Mouse (Mus musculus) 3134 (cell line): ENCODE data around the gene Rftn1.
"Not testable (repeated sequence)": the region's sequence is repeated elsewhere in the genome, so short reads cannot be mapped to it uniquely, and the experiment has no call there.

Source experiments
- DNase-seq: peaks from one replicate; pipeline ENCODE4 v3.0.0-alpha.2; 2011; ENCODE audit warnings: low spot score; ENCODE audit not compliant: insufficient read length; ENCODE audit errors: extremely low read depth

Rftn1 gene

DNA sequence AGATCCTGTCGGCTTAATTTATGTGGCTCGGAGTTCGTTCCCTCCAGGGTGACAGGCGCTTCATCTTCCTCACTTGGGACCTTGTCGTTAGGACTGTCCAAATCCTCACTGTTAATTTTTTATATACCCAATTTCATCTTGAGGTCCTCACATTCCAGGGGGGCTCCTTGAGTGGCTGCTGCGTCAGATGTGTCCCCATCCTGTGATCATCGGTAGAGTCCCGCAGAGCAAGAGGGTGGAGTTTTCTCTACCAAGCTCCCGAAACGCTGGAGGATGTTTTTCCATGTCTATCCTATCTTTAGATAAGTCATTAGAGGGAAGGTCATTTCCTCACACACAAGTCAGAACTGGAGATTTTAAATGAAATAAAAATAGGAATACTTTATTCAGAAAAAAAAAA lies 55.0 kb downstream of the Rftn1 start:
- no peak for DNase-seq

DNA sequence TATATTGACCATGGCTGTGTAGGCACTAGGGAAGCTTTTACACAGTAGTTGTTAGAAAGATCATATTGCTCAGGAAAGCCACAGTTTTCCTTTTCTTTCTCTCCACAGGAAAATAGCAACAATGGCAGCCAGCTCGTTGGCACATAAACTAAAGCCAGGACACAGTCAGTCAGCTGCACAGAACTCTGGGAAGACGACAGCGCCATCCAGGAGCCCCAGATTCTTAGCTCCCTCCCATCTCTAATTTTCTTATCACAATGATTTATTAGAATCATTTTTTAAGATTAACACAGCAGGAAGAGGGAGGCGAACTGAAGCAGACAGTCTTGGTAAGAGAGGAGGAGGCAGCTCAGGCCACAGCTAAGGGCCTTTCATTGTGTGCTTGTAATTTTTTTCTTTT lies 58.8 kb downstream of the Rftn1 start:
- no peak for DNase-seq

DNA sequence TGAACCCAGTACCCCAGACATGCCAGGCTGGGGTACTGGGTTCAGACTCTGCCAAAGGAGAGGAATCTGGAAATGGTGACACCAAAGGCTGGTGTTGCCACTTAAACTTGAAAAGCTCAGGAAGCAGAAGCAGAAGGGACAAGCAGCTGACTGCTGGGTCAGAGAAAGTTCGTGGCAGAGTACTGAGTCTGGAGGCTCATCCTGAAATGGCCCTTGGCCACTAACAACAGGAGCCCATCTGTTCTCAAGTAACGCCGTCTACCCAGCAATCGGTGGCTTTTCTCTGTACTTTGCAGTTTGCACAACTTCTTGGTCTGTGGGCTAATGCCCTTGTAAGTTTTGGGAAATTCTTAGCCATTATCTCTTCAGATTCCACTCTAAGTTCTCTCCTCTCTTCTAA lies 60.1 kb downstream of the Rftn1 start:
- no peak for DNase-seq

DNA sequence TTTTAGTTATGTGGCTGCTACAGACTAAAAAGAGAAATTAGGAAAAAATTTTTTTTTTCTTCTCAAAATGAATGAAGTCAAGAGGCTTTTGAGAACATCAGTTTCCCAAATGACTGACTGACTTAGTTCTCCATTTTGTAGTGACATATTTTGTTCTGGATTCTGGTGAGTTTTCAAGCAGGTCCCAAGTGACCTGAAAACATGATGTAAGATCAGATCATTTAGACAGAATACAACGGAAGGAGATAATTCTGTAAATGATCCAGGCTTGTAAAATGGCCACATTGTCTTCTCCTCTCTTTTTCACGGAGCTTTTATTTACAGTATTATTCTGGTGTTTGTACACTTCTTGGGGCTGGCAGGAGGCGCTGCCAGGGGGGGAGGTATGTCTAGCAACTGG lies 62.1 kb downstream of the Rftn1 start:
- no peak for DNase-seq

DNA sequence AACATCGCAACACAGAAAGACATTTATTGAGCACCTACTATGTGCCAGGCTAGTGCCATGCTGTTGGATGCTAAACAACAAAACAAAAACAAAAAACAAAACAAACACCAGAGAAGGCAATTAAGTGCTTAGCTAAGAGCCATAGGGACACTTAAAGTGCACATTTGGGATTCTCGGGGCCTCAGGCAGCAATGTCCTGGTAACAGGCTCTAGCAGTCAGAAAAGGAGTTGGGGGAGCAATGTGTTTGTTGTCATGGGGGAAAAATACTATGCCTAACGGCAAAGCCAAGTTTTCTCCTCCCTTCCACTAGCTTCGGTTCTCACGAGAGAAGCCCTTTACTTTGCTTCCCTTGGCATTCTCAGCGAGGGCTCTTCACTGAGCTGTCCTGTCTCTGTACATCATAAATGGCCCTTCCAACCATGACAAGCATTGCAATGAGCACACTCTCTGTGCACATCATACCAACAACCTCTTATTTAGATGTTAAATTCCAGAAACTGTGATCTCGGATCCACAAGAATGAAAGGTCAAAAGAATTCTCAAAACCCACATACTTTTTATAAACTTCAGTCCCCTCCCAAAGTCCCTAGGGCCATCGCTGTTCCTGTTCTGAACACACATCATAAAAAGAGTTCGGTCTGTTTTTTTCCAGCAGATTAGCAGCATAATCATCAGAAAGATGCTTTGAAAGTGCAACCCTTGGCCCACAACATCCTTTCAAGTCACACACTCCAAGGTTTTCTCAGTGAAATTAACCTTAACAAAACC lies 63.2 kb downstream of the Rftn1 start:
- no peak for DNase-seq

DNA sequence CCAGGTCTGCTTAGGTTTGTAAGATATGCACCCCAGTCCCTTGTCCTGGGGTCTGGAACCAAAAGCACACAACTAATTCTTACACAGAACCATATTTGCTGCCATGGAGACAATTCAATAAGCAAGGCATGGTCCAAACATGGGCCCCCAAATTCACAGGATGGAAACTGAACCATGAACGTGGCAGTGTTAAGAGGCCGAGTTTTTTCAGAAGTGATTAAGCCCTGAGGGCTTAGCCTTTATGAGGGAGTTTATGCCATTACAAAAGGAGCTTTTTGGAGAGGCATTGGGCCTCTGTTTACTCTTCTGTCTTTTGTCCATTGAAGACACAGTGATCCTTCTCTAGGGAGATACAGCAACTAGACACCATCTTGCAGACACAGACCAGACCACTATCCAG lies 63.9 kb downstream of the Rftn1 start:
- DNase-seq: no peak

DNA sequence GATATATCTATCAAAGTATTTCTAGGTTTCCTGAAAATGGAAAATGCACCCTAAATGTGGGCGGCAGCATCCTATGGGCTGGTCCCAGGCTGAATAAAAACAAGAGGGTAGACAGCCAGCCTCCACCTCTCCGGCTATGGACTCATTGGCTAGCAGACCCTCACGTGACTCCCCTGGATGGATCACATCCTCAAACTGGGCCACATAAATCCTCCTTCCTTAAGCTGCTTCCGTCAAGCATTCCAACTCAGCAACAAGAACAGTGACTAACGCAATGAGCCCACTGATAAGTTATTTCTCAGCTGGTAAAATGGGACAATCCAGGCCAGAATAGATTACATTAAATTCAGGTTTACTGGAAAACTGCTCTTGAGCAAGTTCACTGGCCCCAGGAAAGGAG lies 64.6 kb downstream of the Rftn1 start:
- DNase-seq: no peak

DNA sequence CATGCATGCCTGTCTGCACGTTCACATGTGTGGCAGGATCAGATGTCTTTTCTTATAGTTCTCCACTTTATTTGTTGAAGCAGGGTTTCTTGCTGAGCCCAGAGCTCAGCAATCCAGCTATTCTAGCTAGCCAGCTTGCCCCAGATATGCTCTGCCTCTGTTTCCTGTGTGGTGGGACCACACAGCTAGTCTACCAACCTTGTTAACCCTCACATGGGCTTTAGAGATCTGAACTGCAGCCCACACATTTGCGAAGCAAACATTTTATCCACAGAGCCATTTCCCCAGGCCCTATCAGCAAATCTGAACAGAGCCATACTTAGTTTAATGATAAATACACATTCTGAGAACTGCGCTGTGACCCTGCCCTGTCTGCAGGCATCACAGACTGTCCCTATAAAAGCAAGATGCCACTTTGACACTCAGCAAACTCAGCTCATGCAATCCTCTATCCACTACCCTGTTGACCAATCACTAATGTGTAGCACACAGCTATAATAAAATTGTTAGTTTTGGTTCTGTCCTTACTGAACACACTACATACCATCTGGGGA lies 65.2 kb downstream of the Rftn1 start:
- DNase-seq: no peak

DNA sequence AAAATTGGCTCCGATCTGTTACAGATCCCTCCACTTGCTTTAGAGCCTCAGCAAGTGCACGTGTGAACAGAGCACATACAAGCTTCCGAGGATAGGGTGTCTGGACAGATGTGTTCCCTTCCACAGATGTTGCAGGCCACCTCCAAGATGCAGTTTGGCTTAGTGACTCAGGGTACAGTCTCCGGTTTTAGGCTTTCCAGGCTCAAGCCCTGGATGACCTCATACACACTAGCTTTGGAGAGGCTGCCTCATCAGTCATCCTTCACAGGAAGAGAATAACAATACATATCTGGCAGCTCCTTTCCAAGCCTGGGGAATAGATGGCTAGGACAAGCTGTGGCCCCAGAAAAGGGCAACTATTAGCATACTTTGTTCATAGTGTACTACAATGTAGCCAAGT lies 65.8 kb downstream of the Rftn1 start:
- no peak for DNase-seq

DNA sequence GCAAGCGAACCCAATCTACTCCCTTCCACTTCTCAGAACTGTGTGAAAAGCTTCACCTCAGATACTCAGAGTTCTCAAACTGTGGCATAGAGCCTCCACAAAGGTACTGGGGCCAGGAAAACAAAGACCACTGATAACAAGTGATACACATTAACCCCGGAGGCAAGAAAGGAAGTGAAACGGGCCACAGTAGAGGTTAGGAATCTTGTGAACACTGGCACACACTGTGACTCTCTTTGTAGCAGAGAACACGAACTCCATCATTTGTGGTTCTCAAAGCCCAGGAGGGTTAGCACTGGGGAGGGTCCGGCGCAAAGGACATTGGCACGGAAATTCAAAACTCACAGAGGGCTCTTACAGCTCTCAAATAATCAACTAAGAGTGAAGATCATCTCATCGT lies 67.9 kb downstream of the Rftn1 start:
- no peak for DNase-seq

DNA sequence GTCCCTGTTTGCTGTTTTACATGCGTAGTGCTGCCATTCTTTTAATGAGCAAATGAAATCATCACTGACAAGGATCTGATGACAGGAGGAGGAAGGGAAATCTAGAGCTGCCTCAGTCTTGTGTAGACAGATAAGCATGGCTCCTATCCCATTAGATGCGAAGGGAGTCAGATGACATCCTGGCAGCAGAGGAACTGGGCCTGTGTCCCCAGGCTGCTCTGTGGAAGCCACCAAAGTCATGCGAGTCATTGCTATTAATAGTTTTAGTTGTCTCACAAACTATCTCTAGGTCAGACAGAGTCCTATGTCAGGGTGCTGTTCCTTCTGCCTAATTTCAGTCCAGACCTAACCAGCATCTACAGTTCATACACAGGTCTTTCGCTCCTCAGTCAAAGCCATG lies 70.4 kb downstream of the Rftn1 start:
- DNase-seq: no peak

DNA sequence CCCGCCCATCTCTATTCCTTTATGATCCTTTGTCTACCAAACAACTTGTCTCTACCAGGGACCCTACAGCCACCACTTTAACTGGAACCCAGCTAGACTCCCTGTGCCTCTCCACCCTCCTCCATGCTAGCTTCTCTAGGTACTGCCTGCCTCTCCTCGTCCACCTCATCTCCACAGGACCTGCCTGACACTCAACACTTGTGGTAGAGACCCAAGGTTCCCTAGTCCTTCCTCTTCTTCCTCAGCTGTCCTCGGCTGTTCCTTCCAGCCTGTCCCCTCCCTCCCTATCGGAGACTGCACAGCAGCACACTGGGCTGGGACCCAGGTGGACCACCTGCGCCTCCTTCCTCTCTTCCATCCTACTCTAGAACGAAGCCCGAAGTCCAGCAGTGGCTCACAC lies 73.0 kb downstream of the Rftn1 start:
- no peak for DNase-seq

DNA sequence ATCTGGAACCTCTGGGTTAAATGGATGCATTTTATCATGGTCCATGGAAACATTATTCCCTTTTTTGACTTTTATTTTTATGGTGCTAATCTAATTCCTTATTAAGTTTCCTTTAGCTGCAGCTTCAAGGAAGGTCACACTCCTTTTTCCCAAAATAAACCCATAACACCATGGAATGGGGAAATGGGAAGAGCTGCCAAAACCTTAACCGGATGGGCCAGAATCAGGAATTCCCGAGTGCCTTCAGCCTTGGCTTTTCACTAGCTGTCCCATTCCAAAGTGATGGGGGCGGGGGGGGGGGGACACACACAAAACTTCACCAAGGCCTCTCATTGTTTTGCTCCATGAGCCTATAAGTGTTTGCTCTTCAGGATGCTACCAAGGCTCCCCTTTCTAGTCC lies 73.5 kb downstream of the Rftn1 start:
- DNase-seq: no peak

DNA sequence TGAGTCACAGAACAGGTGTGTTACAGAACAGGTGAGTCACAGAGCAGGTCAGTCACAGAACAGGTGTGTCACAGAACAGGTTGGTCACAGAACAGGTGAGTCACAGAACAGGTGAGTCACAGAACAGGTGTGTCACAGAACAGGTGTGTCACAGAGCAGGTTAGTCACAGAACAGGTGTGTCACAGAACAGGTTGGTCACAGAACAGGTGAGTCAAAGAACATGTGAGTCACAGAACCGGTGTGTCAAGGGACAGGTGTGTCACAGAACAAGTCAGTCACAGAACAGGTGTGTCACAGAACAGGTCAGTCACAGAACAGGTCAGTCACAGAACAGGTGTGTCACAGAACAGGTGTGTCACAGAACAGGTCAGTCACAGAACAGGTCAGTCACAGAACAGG lies 74.1 kb downstream of the Rftn1 start:
- DNase-seq: not testable (repeated sequence)

DNA sequence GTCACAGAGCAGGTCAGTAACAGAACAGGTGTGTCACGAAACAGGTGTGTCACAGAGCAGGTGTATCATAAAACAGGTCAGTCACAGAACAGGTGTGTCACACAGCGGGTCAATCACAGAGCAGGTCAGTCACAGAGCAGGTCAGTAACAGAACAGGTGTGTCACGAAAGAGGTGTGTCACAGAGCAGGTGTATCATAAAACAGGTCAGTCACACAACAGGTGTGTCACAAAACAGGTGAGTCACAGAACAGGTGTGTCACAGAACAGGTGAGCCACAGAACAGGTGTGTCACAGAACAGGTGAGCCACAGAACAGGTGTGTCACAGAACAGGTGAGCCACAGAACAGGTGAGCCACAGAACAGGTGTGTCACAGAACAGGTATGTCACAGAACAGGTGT lies 74.8 kb downstream of the Rftn1 start:
- DNase-seq: not testable (repeated sequence)

DNA sequence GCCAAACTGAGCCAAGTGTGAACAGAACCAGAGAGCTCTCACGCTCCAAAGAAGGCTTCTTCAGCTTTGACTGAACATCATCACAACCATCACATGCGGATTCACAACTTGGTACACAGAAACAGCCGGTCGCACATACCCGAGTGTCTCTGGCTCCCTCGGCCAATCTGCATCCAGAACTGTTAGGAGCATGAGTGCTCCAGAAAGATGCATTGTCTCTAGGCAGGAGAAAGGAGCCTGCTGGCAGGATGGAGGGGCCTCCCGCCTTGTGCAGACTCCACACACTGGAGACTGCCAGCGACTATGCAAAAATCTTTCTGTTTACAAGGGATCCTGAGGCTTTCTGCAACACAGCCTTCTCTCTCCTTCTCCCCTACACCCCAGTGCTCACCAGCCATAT lies 75.8 kb downstream of the Rftn1 start:
- DNase-seq: no peak

DNA sequence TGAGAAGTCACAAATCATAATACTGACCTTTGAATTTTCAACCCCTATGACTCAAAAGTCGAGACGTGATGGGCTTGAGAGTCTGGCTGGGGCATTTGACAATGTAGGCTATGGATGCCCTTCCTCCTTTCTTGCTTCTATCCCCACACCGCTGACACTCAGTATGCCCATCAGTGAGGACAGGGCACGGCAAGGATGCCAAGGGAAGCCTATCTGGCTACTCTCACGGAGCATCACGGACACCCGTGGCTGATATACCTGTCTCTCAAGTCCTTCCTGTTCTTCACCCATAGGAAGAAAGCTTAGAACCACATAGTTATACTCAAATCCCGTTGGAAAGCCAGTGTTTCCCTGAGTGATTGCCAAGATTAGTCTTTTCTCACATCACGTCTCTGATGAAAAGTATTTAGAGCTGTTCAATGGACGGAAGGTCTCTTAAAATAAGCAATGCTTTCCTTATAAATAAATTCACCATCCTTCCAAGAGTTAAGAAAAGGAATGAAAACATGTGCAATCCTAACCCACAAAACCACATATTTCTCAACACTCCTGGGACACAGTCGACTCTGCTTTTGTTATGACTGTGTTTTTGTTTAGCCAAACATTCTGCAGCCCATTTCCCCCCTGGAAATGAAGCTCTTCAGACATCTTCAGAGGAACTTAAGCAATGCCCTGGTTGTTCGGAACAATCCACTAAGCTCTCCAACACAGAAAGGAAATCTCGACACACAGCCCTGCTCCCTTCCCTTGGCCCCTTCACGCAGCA lies 79.6 kb downstream of the Rftn1 start:
- peak; percentile 30 for DNase-seq

DNA sequence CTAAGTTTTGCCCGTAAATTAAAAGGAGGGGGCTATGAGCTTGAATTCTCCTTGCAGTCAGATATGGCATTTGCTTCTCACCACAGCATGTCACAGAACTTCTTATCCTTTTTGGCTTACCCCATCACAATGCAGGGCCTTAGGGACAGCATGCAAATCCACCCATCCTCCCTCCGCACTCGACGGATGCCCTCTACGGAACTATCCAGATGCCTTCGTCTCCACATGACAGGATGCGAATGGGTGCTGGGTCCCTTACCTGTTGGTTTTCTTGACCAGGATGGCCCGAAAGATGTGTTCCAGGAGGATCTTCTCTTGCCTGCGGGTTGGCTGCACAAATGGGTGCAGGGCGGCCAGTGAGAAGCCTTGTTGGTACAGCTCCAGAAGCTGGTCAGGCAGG lies 83.7 kb downstream of the Rftn1 start:
- no peak for DNase-seq

DNA sequence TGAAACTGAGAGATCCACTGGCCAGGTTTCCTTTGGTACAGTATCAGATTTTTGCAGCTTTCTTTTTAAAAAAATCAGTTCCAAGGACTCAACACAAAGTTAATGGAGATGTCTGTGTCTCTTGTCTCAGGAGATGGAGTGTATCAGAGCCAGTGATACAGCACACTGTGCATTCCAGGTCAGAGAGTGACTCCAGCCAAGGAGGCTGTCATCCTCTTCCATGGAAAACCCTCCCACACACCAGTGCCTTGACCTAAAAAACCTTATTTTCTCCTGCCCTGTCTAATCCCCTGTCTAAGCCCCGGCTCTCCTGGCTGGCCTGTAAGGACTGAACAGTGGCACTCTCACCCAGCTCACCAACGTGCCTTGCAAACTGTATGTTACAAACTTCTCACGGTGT lies 86.3 kb downstream of the Rftn1 start:
- no peak for DNase-seq

DNA sequence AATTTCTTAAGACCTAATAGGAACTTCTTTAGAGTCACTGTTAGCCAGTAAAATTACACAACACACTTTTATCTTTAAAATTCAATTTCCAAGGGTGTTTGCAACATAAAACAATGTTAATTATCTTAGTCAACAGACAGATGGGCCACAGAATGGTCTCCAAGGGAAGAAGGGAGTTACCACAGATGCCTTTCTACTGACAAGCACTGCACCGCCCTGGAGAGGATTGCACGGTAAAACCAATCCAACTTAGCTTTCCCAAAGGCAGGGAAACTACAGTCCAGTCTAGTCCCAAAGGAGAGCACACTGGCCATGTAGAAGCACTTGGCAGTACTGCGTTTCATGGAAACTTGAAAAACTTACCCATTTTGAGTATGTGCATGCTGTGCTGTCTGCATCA lies 89.1 kb downstream of the Rftn1 start:
- no peak for DNase-seq

DNA sequence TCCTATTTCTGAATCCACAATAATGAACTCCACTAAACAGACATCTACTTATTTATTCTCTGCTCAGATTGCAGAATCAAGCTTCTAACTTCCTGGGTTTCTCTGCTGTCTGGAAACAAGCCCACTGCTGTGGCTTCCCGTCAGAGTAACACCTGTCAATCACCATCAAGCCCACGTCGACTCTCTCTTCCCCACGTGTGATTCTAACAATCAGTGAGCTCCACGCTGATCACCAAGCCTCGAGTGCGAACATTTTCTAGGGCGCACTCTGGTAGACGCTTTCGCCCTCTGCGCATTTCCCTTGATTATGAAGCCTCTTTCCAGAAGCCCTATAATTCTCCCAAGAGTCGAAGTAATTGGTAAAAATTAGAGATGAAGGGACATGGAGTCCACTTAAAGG lies 90.4 kb downstream of the Rftn1 start:
- DNase-seq: no peak

DNA sequence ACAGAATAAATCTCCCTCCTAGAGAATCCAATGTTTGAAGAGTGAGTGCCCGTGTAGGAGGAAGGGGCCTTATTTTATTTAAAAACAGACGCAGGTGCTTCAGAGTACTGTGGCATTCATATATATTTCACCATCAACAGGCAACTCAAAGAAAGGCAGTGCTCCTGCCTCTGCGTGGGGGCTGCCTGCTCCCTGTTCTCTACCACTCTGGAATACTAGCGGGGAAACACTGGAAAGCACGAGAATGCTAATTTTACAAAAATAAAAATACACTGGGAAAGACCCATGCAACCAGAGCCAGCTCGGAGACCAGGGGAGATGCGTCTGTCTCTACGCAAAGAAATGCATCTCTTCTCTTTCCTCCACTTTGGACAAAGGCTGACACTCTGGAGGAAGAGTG lies 91.1 kb downstream of the Rftn1 start:
- no peak for DNase-seq
